Mouse (Mus musculus): ENCODE results near the gene Shisa6.

GRCm38 (mm10) chr11:66164022-66164421 lies 361.7 kb downstream of the Shisa6 start:
- TF ChIP-seq TAL1 (conservative IDR thresholded peaks at IDR 0.05; ENCODE audit: low read depth, low read length) (no peak), CTCF (IDR thresholded peaks at IDR 0.05; ENCODE audit: low read depth, low read length) (no peak), GATA1 (IDR thresholded peaks at IDR 0.05; ENCODE audit: borderline replicate concordance, low read length) (no peak), POLR2AphosphoS5 (IDR thresholded peaks at IDR 0.05; ENCODE audit: insufficient replicate concordance, low read depth, low read length) (no peak), GATA2 (IDR thresholded peaks at IDR 0.05; ENCODE audit: borderline replicate concordance, low read depth, low read length) (no peak)

Data from G1E (cell line).